Mouse (Mus musculus) kidney, postnatal 0 days (tissue): ENCODE measurements at regions not wholly inside any gene's neighbourhood (a gene's known extent, or its start where the extent isn't known, plus 50 kb on each side); places are given as distances from the start of the nearest gene placed in this dataset.

Experiments
- ATAC-seq: fragments of 200-750 bp; cut with Nextera tagmentation; replicated peaks from 2 replicates; pipeline ENCODE4 v1.8.0; 2017; ENCODE audit warnings: low read depth, moderate number of reproducible peaks, moderate TSS enrichment, moderate library complexity; ENCODE audit not compliant: low FRiP score
- DNase-seq: peaks from one replicate; pipeline ENCODE4 v3.0.0-alpha.2; 2016; ENCODE audit warnings: low spot score
- H3K27ac ChIP-seq: fragments of 300-500 bp; sonication (generic); 2 replicates; pipeline ENCODE4 v1.5.1; 2014; ENCODE audit warnings: mild to moderate bottlenecking
- H3K27me3 ChIP-seq: fragments of 300-500 bp; sonication (generic); 2 replicates; pipeline ENCODE4 v1.6.1; 2014; ENCODE audit warnings: low read length, mixed read lengths; ENCODE audit not compliant: insufficient read depth
- H3K36me3 ChIP-seq: fragments of 300-500 bp; sonication (generic); 2 replicates; pipeline ENCODE4 v1.6.1; 2014; ENCODE audit warnings: low read length, mixed read lengths; ENCODE audit not compliant: insufficient read depth
- H3K4me1 ChIP-seq: fragments of 300-500 bp; sonication (generic); replicated peaks from 2 replicates; pipeline ENCODE4 v1.6.1; 2014; ENCODE audit warnings: antibody characterized with exemption, low read length, mixed read lengths; ENCODE audit not compliant: insufficient read depth
- H3K4me2 ChIP-seq: fragments of 300-500 bp; sonication (generic); 2 replicates; pipeline ENCODE4 v1.6.1; 2014; ENCODE audit warnings: mild to moderate bottlenecking, low read length, moderate library complexity, mixed read lengths
- H3K4me3 ChIP-seq: fragments of 300-500 bp; sonication (generic); replicated peaks from 2 replicates; pipeline ENCODE4 v1.5.1; 2014; ENCODE audit warnings: low read depth, low read length
- H3K9ac ChIP-seq: fragments of 300-500 bp; sonication (generic); 2 replicates; pipeline ENCODE4 v1.6.1; 2014; ENCODE audit warnings: low read depth, low read length
- H3K9me3 ChIP-seq: fragments of 300-500 bp; sonication (generic); replicated peaks from 2 replicates; pipeline ENCODE4 v1.6.1; 2016; ENCODE audit warnings: low read length, inconsistent platforms, mixed read lengths
- CTCF ChIP-seq: IDR thresholded peaks from 2 replicates; pipeline ENCODE4 v1.5.1; 2016; ENCODE audit warnings: antibody characterized with exemption, low read depth, mild to moderate bottlenecking, moderate library complexity
- WGBS: fragments of 180-500 bp; shearing (Covaris S2); extraction: QIAGEN DNeasy Blood & Tissue Kit; methylation state at CpG from one replicate; pipeline ENCODE4 v1.1.7; 2014; 5-methylcytosine and 5-hydroxymethylcytosine counted together

- no peaks in the 10 kb centered on the region for H3K36me3 ChIP-seq
- H3K9ac ChIP-seq, result no peak overlapping the region
- H3K27me3 ChIP-seq, result no peaks in the 10 kb centered on the region
- H3K4me1 ChIP-seq, result peaks cover 27% of the 10 kb centered on the region
- ATAC-seq, result no peak
- no peak for TF ChIP-seq CTCF
- WGBS, result 89% methylated on average over 7 of the region's 7 CpGs
- H3K4me2 ChIP-seq, result no peak overlapping the region
- H3K9me3 ChIP-seq, result no peaks in the 10 kb centered on the region
- H3K4me3 ChIP-seq, result no peak overlapping the region
- no peak for DNase-seq
- no peak overlapping the region for H3K27ac ChIP-seq
Observed at GRCm38 (mm10) chr8:126696346-126697010, 102.7 kb upstream of the Irf2bp2 start.

- no peak overlapping the region for H3K27ac ChIP-seq
- WGBS, result 55% methylated on average over 7 of the region's 7 CpGs
Observed at GRCm38 (mm10) chr8:126694370-126694769, 100.6 kb upstream of the Irf2bp2 start.

GRCm38 (mm10) chr8:126693642-126694041, 99.9 kb upstream of the Irf2bp2 start:
- Histone ChIP-seq H3K4me2 (no peak overlapping the region), H3K27ac (no peak overlapping the region), H3K9me3 (no peaks in the 10 kb centered on the region), H3K4me1 (peaks cover 13% of the 10 kb centered on the region), H3K36me3 (no peaks in the 10 kb centered on the region), H3K27me3 (no peaks in the 10 kb centered on the region), H3K4me3 (no peak overlapping the region), H3K9ac (no peak overlapping the region)
- TF ChIP-seq CTCF, result no peak
- ATAC-seq (no peak), DNase-seq (no peak)
- WGBS, result 84% methylated on average over 1 of the region's 1 CpGs

More at GRCm38 (mm10) chr8:126694370-126694769, 100.6 kb upstream of the Irf2bp2 start:
- H3K27me3 ChIP-seq, result no peaks in the 10 kb centered on the region
- H3K4me3 ChIP-seq, result no peak overlapping the region
- H3K4me1 ChIP-seq, result peaks cover 19% of the 10 kb centered on the region
- TF ChIP-seq CTCF, result no peak
- no peaks in the 10 kb centered on the region for H3K36me3 ChIP-seq
- H3K9ac ChIP-seq, result no peak overlapping the region
- no peak overlapping the region for H3K4me2 ChIP-seq
- no peaks in the 10 kb centered on the region for H3K9me3 ChIP-seq
- ATAC-seq (no peak), DNase-seq (peak; percentile 42)

- peaks cover 6% of the 10 kb centered on the region; the same call in 1 of the 2 replicates for H3K4me1 ChIP-seq
- H3K27ac ChIP-seq, result no peak overlapping the region
- no peak for TF ChIP-seq CTCF
- 86% methylated on average over 3 of the region's 3 CpGs for WGBS
- H3K27me3 ChIP-seq, result no peaks in the 10 kb centered on the region
- no peak overlapping the region for H3K4me2 ChIP-seq
- H3K4me3 ChIP-seq, result no peak overlapping the region
- ATAC-seq (no peak), DNase-seq (no peak)
- H3K9ac ChIP-seq, result no peak overlapping the region
- H3K36me3 ChIP-seq, result no peaks in the 10 kb centered on the region
- no peaks in the 10 kb centered on the region for H3K9me3 ChIP-seq
Observed at GRCm38 (mm10) chr8:126692711-126693110, 98.9 kb upstream of the Irf2bp2 start.

GRCm38 (mm10) chr8:126692263-126692662, 98.5 kb upstream of the Irf2bp2 start:
- Histone ChIP-seq H3K9ac (no peak overlapping the region), H3K27ac (no peak overlapping the region), H3K4me1 (peaks cover 6% of the 10 kb centered on the region; the same call in 1 of the 2 replicates), H3K9me3 (no peaks in the 10 kb centered on the region), H3K27me3 (no peaks in the 10 kb centered on the region), H3K36me3 (no peaks in the 10 kb centered on the region), H3K4me2 (no peak overlapping the region), H3K4me3 (no peak overlapping the region)
- WGBS, result 32% methylated on average over 3 of the region's 3 CpGs
- no peak for ATAC-seq
- no peak for TF ChIP-seq CTCF
- DNase-seq, result peak; percentile 74

GRCm38 (mm10) chr8:126688450-126688849, 94.7 kb upstream of the Irf2bp2 start:
- no peak overlapping the region for H3K9ac ChIP-seq
- DNase-seq (no peak), ATAC-seq (no peak)
- H3K27me3 ChIP-seq, result no peaks in the 10 kb centered on the region
- WGBS, result 59% methylated on average over 5 of the region's 5 CpGs
- H3K9me3 ChIP-seq, result no peaks in the 10 kb centered on the region
- no peak overlapping the region for H3K4me3 ChIP-seq
- H3K4me2 ChIP-seq, result no peak overlapping the region
- TF ChIP-seq CTCF, result peak; percentile 57
- no peaks in the 10 kb centered on the region for H3K36me3 ChIP-seq
- H3K27ac ChIP-seq, result no peak overlapping the region
- peaks cover 6% of the 10 kb centered on the region; the same call in 1 of the 2 replicates for H3K4me1 ChIP-seq
